Mouse (Mus musculus) MEL (cell line): ENCODE measurements around the gene Tead1. TPM values are rescaled to one million over a fixed set of nuclear protein-coding genes. Genes with fewer than 3 reads are reported as not detected.
A peak's percentile ranks its signal among the peaks of the same experiment; 100 is the strongest.

Experiments used
- DNase-seq: peaks from one replicate; pipeline ENCODE4 v3.0.0; 2011; ENCODE audit warnings: low read depth, low spot score
- H3K27ac ChIP-seq: 2 replicates; pipeline ENCODE4 v1.5.1; 2012; ENCODE audit warnings: low read depth, mild to moderate bottlenecking, control low read depth, low read length, moderate library complexity; ENCODE audit not compliant: control insufficient read depth
- H3K27me3 ChIP-seq, 2 experiments: fragments of 150-350 bp in 1 of 2; sonication (generic) in 1 of 2; 2 replicates each; pipeline ENCODE4 v1.6.1; 2012; ENCODE audit warnings: low read length in 2 of 2, mild to moderate bottlenecking in 2 of 2, improper control_type of control experiment in 1 of 2, moderate library complexity in 1 of 2; ENCODE audit not compliant: insufficient read depth in 2 of 2, control insufficient read depth in 1 of 2
- H3K36me3 ChIP-seq, 2 experiments: 2 replicates each; pipeline ENCODE4 v1.6.1; 2012 to 2014; ENCODE audit warnings: low read length in 2 of 2, improper control_type of control experiment in 1 of 2, inconsistent platforms in 1 of 2, mild to moderate bottlenecking in 1 of 2; ENCODE audit not compliant: insufficient read depth in 2 of 2, control insufficient read depth in 1 of 2
- H3K4me1 ChIP-seq, 2 experiments: fragments of 150-350 bp in 1 of 2; sonication (generic) in 1 of 2; 2 replicates each; pipeline ENCODE4 v1.6.1; 2012; ENCODE audit warnings: low read length in 2 of 2, improper control_type of control experiment in 1 of 2, mild to moderate bottlenecking in 1 of 2; ENCODE audit not compliant: insufficient read depth in 2 of 2, control insufficient read depth in 1 of 2
- H3K4me3 ChIP-seq, 2 experiments: fragments of 150-350 bp in 1 of 2; sonication (generic) in 1 of 2; 2 replicates each; pipeline ENCODE4 v1.5.1; 2012; ENCODE audit warnings: low read depth in 2 of 2, low read length in 2 of 2, mild to moderate bottlenecking in 2 of 2, moderate library complexity in 2 of 2, control low read depth in 1 of 2, improper control_type of control experiment in 1 of 2; ENCODE audit not compliant: control insufficient read depth in 1 of 2, insufficient read depth in 1 of 2
- H3K79me2 ChIP-seq: 2 replicates; pipeline ENCODE4 v1.6.1; 2012; ENCODE audit warnings: mild to moderate bottlenecking, low read length, moderate library complexity; ENCODE audit not compliant: control insufficient read depth, poor library complexity, insufficient read depth
- H3K9ac ChIP-seq: 2 replicates; pipeline ENCODE4 v1.6.1; 2012; ENCODE audit warnings: low read depth, mild to moderate bottlenecking, control low read depth, low read length, moderate library complexity; ENCODE audit not compliant: control insufficient read depth, poor library complexity, severe bottlenecking
- H3K9me3 ChIP-seq: fragments of 150-350 bp; sonication (generic); replicated peaks from 2 replicates; pipeline ENCODE4 v1.6.1; 2012; ENCODE audit warnings: mild to moderate bottlenecking, low read length, improper control_type of control experiment, moderate library complexity; ENCODE audit not compliant: insufficient read depth
- CTCF ChIP-seq, 3 experiments: IDR thresholded peaks in 2 of 3; conservative IDR thresholded peaks in 1 of 3; 2 replicates each; pipeline ENCODE4 v1.5.1; 2011 to 2012; ENCODE audit warnings: low read length in 3 of 3, low read depth in 2 of 3, mild to moderate bottlenecking in 2 of 3, improper control_type of control experiment in 1 of 3, inconsistent platforms in 1 of 3, mixed read lengths in 1 of 3, moderate library complexity in 1 of 3; ENCODE audit not compliant: control insufficient read depth in 1 of 3, insufficient read depth in 1 of 3, poor library complexity in 1 of 3, severe bottlenecking in 1 of 3
- E2F4 ChIP-seq: IDR thresholded peaks from 2 replicates; pipeline ENCODE4 v1.6.1; 2011; ENCODE audit warnings: low read depth, low read length, improper control_type of control experiment, borderline replicate concordance
- ELF1 ChIP-seq: IDR thresholded peaks from 2 replicates; pipeline ENCODE4 v1.6.1; 2014; ENCODE audit warnings: low read depth, mild to moderate bottlenecking, inconsistent platforms, low read length, improper control_type of control experiment, moderate library complexity
- EP300 ChIP-seq, 2 experiments: IDR thresholded peaks; 2 replicates each; pipeline ENCODE4 v1.6.1; 2011; ENCODE audit warnings: improper control_type of control experiment in 2 of 2, low read length in 2 of 2, low read depth in 1 of 2, mild to moderate bottlenecking in 1 of 2
- ETS1 ChIP-seq: IDR thresholded peaks from 2 replicates; pipeline ENCODE4 v1.6.1; 2012; ENCODE audit warnings: low read depth, mild to moderate bottlenecking, inconsistent platforms, low read length, improper control_type of control experiment, moderate library complexity
- GABPA ChIP-seq: IDR thresholded peaks from 2 replicates; pipeline ENCODE4 v1.6.1; 2012; ENCODE audit warnings: low read depth, mild to moderate bottlenecking, inconsistent platforms, low read length, improper control_type of control experiment, moderate library complexity
- MAFK ChIP-seq: IDR thresholded peaks from 2 replicates; pipeline ENCODE4 v1.6.1; 2011; ENCODE audit warnings: low read depth, mild to moderate bottlenecking, low read length, improper control_type of control experiment, borderline replicate concordance
- NRF1 ChIP-seq: IDR thresholded peaks from 2 replicates; pipeline ENCODE4 v1.6.1; 2014; ENCODE audit warnings: low read depth, mild to moderate bottlenecking, inconsistent platforms, low read length, improper control_type of control experiment, moderate library complexity; ENCODE audit not compliant: poor library complexity, insufficient read depth, severe bottlenecking
- SMC3 ChIP-seq: IDR thresholded peaks from 2 replicates; pipeline ENCODE4 v1.6.1; 2011; ENCODE audit warnings: low read depth, low read length, improper control_type of control experiment
- UBTF ChIP-seq: IDR thresholded peaks from 2 replicates; pipeline ENCODE4 v1.6.1; 2012; ENCODE audit warnings: low read depth, mild to moderate bottlenecking, inconsistent platforms, low read length, improper control_type of control experiment, moderate library complexity, borderline replicate concordance; ENCODE audit not compliant: insufficient read depth
- polyA plus RNA-seq, 2 experiments: library from polyadenylated mRNA; stranded (reverse) in 1 of 2; unstranded in 1 of 2; fragments of >175 nt in 1 of 2; fragments of >200 nt in 1 of 2; gene quantifications; 2 replicates each; pipeline versions ENCODE4 v1.2.1 to v1.2.4; 2012; ENCODE audit warnings: low replicate concordance in 2 of 2, low read depth in 1 of 2; ENCODE audit not compliant: insufficient read length in 2 of 2, insufficient read depth in 1 of 2, missing spikeins in 1 of 2
- total RNA-seq: library from RNA; depleted of rRNA; stranded (reverse); fragments of 300-350 nt; gene quantifications from 2 replicates; pipeline ENCODE4 v1.2.3, GENCODE M21; 2012

The Tead1 gene
- total and polyA plus RNA-seq, 3 experiments, result not detected

DNA sequence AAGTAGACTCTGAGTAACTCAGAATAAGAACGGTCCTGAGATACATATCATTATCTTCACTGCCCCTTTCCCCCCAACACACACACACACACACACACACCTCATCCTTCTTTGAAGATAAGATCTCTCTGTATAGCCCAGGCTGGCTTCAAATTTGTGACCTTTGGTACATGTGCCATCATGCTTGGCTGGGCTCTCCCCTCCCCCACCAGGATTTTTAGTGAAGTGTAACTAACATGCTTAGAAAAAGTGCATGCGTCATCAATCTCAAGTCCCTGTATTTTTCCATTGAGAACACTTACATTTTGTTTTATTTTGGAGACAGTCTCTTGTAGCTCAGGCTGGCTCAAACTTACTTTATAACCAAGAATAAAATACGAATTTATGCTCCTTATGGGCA lies 68.1 kb downstream of the Tead1 start:
- Histone ChIP-seq H3K27ac (no peak overlapping the region), H3K27me3 (no peaks in the 10 kb centered on the region), H3K4me1 (no peaks in the 10 kb centered on the region), H3K79me2 (no peaks in the 10 kb centered on the region), H3K36me3 (no peaks in the 10 kb centered on the region), H3K4me3 (no peak overlapping the region), H3K9me3 (no peaks in the 10 kb centered on the region), H3K9ac (no peak overlapping the region)
- TF ChIP-seq SMC3 (no peak), UBTF (no peak)
- no peak for DNase-seq

GRCm38 (mm10) chr7:112747836-112748235 lies 68.7 kb downstream of the Tead1 start:
- Histone ChIP-seq H3K79me2 (no peaks in the 10 kb centered on the region), H3K27me3 (no peaks in the 10 kb centered on the region), H3K9ac (no peak overlapping the region), H3K4me3 (no peak overlapping the region), H3K4me1 (no peaks in the 10 kb centered on the region), H3K36me3 (no peaks in the 10 kb centered on the region), H3K9me3 (no peaks in the 10 kb centered on the region), H3K27ac (no peak overlapping the region)
- TF ChIP-seq CTCF (IDR thresholded peaks at IDR 0.05 in 2 of 3, conservative IDR thresholded peaks at IDR 0.05 in 1 of 3; ENCODE audit: control insufficient read depth in 1 of 3, insufficient read depth in 1 of 3, low read depth in 2 of 3, low read length in 3 of 3, poor library complexity in 1 of 3, severe bottlenecking in 1 of 3) (no peak), ELF1 (no peak), EP300 (IDR thresholded peaks at IDR 0.05; ENCODE audit: low read depth in 1 of 2, low read length in 2 of 2) (no peak), ETS1 (no peak), GABPA (no peak), E2F4 (no peak)
- DNase-seq, result no peak

DNA sequence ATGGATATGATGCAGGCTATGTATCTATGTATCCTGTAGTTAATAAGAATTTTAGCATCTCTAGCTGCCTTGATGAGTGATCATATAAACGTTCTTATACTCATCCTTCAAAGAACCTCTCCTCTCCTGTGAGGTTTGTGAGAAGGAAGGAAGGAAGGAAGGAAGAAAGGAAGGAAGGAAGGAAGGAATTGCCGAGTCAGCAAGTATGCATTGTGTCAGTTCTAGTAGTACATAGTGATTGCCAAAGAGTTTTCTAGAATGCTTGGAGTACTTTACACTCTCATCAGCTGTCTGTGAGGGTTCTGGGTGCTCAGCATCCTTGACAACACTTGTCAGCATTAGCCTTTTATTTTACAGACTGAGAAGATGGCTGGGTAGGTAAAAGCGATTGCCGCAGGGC lies 69.2 kb downstream of the Tead1 start:
- Histone ChIP-seq H3K4me1 (no peaks in the 10 kb centered on the region), H3K4me3 (no peak overlapping the region), H3K27me3 (no peaks in the 10 kb centered on the region), H3K36me3 (no peaks in the 10 kb centered on the region), H3K27ac (no peak overlapping the region), H3K9ac (no peak overlapping the region), H3K9me3 (no peaks in the 10 kb centered on the region), H3K79me2 (no peaks in the 10 kb centered on the region)
- TF ChIP-seq NRF1 (no peak), MAFK (peak; percentile 61; the same call in 1 of the 2 replicates)
- no peak for DNase-seq
